In genomic region chr2:94184142-94184541, GRCm38 (mm10) we compare ENCODE assay signal across 25 mouse cellular contexts. TPM values are rescaled to one million over a fixed set of nuclear protein-coding genes. Genes with fewer than 3 reads are reported as not detected.
DNase-seq lines count a peak whose midpoint lies in the region; ATAC-seq and TF ChIP-seq lines count a peak whose summit lies in the region.
"Had no signal": no experiment of that assay in that cellular context is flagged by ENCODE, and none has a peak within 500 bp of the region (broad histone marks: within the 10 kb centered on the region; RNA-seq: fewer than 3 reads in every experiment).

No protein-coding gene starts in this region.

- H3K9me3 ChIP-seq in hindbrain, embryonic 10.5 days, result no peaks in the 10 kb centered on the region
- H3K9me3 ChIP-seq in hindbrain, embryonic 13.5 days, result no peaks in the 10 kb centered on the region
- no peaks in the 10 kb centered on the region for H3K9me3 ChIP-seq in midbrain, embryonic 13.5 days
- no peaks in the 10 kb centered on the region for H3K9me3 ChIP-seq in midbrain, postnatal 0 days (ENCODE audit: low read length)
- H3K9me3 ChIP-seq: G1E; hindbrain, embryonic 15.5 days; intestine, embryonic 15.5 days; limb, embryonic 15.5 days had no signal

- 10% methylated on average over 6 of the region's 6 CpGs for WGBS in hindbrain, embryonic 10.5 days
- WGBS in hindbrain, embryonic 13.5 days, result 3% methylated on average over 6 of the region's 6 CpGs
- WGBS in midbrain, embryonic 13.5 days, result 1% methylated on average over 6 of the region's 6 CpGs
- WGBS in midbrain, postnatal 0 days, result 4% methylated on average over 6 of the region's 6 CpGs
- 22% methylated on average over 6 of the region's 6 CpGs for WGBS in cerebellum, adult 2 months

- peak; percentile 24 for DNase-seq in hindbrain, embryonic 10.5 days (ENCODE audit: low spot score)
- no peak for DNase-seq in midbrain, postnatal 0 days (ENCODE audit: low spot score)
- peak; percentile 5 for DNase-seq in NIH3T3 (ENCODE audit: low read depth)
- DNase-seq in embryo, embryonic 11 days, result peak; percentile 7
- DNase-seq in cerebellum, adult 2 months, result no peak
- DNase-seq: adrenal gland, postnatal 10 days; cerebellum, adult 8-10 months; cerebellum, postnatal 36 days; gastrocnemius, postnatal 14 days; heart, adult 11 months; heart, postnatal 10 days; kidney, adult 8-10 months; kidney, postnatal 10 days; left cerebral cortex, postnatal 4 days; lung, embryonic 14.5 days; thymus, postnatal 14 days had no signal

- H3K4me3 ChIP-seq in hindbrain, embryonic 10.5 days, result no peak overlapping the region
- H3K4me3 ChIP-seq in hindbrain, embryonic 13.5 days, result no peak overlapping the region
- no peak overlapping the region for H3K4me3 ChIP-seq in midbrain, embryonic 13.5 days (replicated peaks)
- no peak overlapping the region for H3K4me3 ChIP-seq in midbrain, postnatal 0 days (ENCODE audit: low read depth, low read length)
- no peak overlapping the region for H3K4me3 ChIP-seq in cerebellum, adult 2 months (replicated peaks; ENCODE audit: insufficient read depth, low read depth, low read length)
- H3K4me3 ChIP-seq: hindbrain, embryonic 15.5 days; intestine, embryonic 15.5 days; limb, embryonic 15.5 days had no signal

- H3K27ac ChIP-seq in hindbrain, embryonic 10.5 days, result no peak overlapping the region
- no peak overlapping the region for H3K27ac ChIP-seq in hindbrain, embryonic 13.5 days
- H3K27ac ChIP-seq in midbrain, embryonic 13.5 days, result no peak overlapping the region
- H3K27ac ChIP-seq in midbrain, postnatal 0 days (ENCODE audit: low read depth, low read length), result no peak overlapping the region
- no peak overlapping the region for H3K27ac ChIP-seq in cerebellum, adult 2 months (ENCODE audit: insufficient read depth, low read length)
- H3K27ac ChIP-seq: hindbrain, embryonic 15.5 days; intestine, embryonic 15.5 days; limb, embryonic 15.5 days; liver, embryonic 14.5 days had no signal

- H3K27me3 ChIP-seq in hindbrain, embryonic 10.5 days (ENCODE audit: insufficient read depth, poor library complexity, severe bottlenecking), result no peaks in the 10 kb centered on the region; the same call in 1 of the 2 replicates
- 0 out of 2 replicates have a peak, but pooled peaks cover 2% of the 10 kb centered on the region for H3K27me3 ChIP-seq in hindbrain, embryonic 13.5 days
- 0 out of 2 replicates have a peak, but pooled peaks cover 3% of the 10 kb centered on the region for H3K27me3 ChIP-seq in midbrain, embryonic 13.5 days
- H3K27me3 ChIP-seq in midbrain, postnatal 0 days (ENCODE audit: insufficient read depth, low read length), result no peaks in the 10 kb centered on the region
- no peaks in the 10 kb centered on the region; the same call in 1 of the 2 replicates for H3K27me3 ChIP-seq in cerebellum, adult 2 months (ENCODE audit: control insufficient read depth, insufficient read depth, low read length)
- H3K27me3 ChIP-seq: hindbrain, embryonic 15.5 days had no signal

- no peak for TF ChIP-seq POLR2A in cerebellum, adult 2 months (IDR thresholded peaks at IDR 0.05; ENCODE audit: borderline replicate concordance, insufficient read depth, low read length)

- H3K36me3 ChIP-seq in hindbrain, embryonic 10.5 days, result no peaks in the 10 kb centered on the region
- no peaks in the 10 kb centered on the region for H3K36me3 ChIP-seq in hindbrain, embryonic 13.5 days
- no peaks in the 10 kb centered on the region for H3K36me3 ChIP-seq in midbrain, embryonic 13.5 days
- no peaks in the 10 kb centered on the region for H3K36me3 ChIP-seq in midbrain, postnatal 0 days (ENCODE audit: insufficient read depth, low read length)
- H3K36me3 ChIP-seq: G1E; hindbrain, embryonic 15.5 days; intestine, embryonic 15.5 days; limb, embryonic 15.5 days had no signal

- peaks cover 12% of the 10 kb centered on the region for H3K4me1 ChIP-seq in hindbrain, embryonic 10.5 days (replicated peaks)
- H3K4me1 ChIP-seq in hindbrain, embryonic 13.5 days (replicated peaks), result 0 out of 2 replicates have a peak, but pooled peaks cover 4% of the 10 kb centered on the region
- H3K4me1 ChIP-seq in midbrain, embryonic 13.5 days (replicated peaks), result peaks cover 8% of the 10 kb centered on the region; the same call in 1 of the 2 replicates
- no peaks in the 10 kb centered on the region for H3K4me1 ChIP-seq in midbrain, postnatal 0 days (ENCODE audit: insufficient read depth, low read length)
- H3K4me1 ChIP-seq in cerebellum, adult 2 months (ENCODE audit: control insufficient read depth, insufficient read depth, low read length), result no peaks in the 10 kb centered on the region
- H3K4me1 ChIP-seq: hindbrain, embryonic 15.5 days; intestine, embryonic 15.5 days; limb, embryonic 15.5 days had no signal

- ATAC-seq in hindbrain, embryonic 13.5 days (ENCODE audit: low FRiP score), result no peak
- no peak for ATAC-seq in midbrain, embryonic 13.5 days
- ATAC-seq in midbrain, postnatal 0 days (ENCODE audit: low FRiP score), result no peak
- ATAC-seq: forebrain, embryonic 16.5 days; intestine, embryonic 15.5 days had no signal

- no peak for TF ChIP-seq CTCF in midbrain, postnatal 0 days (IDR thresholded peaks at IDR 0.05)
- no peak for TF ChIP-seq CTCF in cerebellum, adult 2 months (IDR thresholded peaks at IDR 0.05; ENCODE audit: borderline replicate concordance, insufficient read depth, low read depth, low read length)

- no peak overlapping the region; the same call in 1 of the 2 replicates for H3K9ac ChIP-seq in hindbrain, embryonic 13.5 days
- H3K9ac ChIP-seq in midbrain, embryonic 13.5 days (replicated peaks), result no peak overlapping the region
- H3K9ac ChIP-seq in midbrain, postnatal 0 days (replicated peaks; ENCODE audit: low read length, poor library complexity, severe bottlenecking), result no peak overlapping the region
- H3K9ac ChIP-seq: hindbrain, embryonic 15.5 days; intestine, embryonic 15.5 days; limb, embryonic 15.5 days; liver, embryonic 14.5 days; lung, embryonic 14.5 days had no signal

- no peak overlapping the region for H3K4me2 ChIP-seq in hindbrain, embryonic 13.5 days
- peak overlapping the region; percentile 13; the same call in 1 of the 2 replicates for H3K4me2 ChIP-seq in midbrain, embryonic 13.5 days (replicated peaks)
- no peak overlapping the region for H3K4me2 ChIP-seq in midbrain, postnatal 0 days (ENCODE audit: low read depth, low read length, poor library complexity, severe bottlenecking)
- H3K4me2 ChIP-seq: heart, embryonic 11.5 days; hindbrain, embryonic 15.5 days; intestine, embryonic 15.5 days; limb, embryonic 15.5 days; lung, embryonic 14.5 days had no signal

RNA-seq across cellular contexts. Expression of gene Hsd17b12, which starts 26.4 kb away (rescaled TPM):
- 121 and 128 TPM in 2 replicates for polyA plus RNA-seq in hindbrain, embryonic 10.5 days (2016; fragmentation: Nextera tagmentation; extraction: Ambion mirVana)
- 125 and 130 TPM in 2 replicates for polyA plus RNA-seq in hindbrain, embryonic 13.5 days (2015; fragmentation: Nextera tagmentation; extraction: Ambion mirVana)
- polyA plus RNA-seq in midbrain, embryonic 13.5 days (2015; fragmentation: Nextera tagmentation; extraction: Ambion mirVana), result 122 and 131 TPM in 2 replicates
- 62.0 and 71.4 TPM in 2 replicates for total RNA-seq in midbrain, postnatal 0 days (2014; rRNA removed)
- 141 and 153 TPM in 2 replicates for polyA plus RNA-seq in midbrain, postnatal 0 days (2015; fragmentation: Nextera tagmentation; extraction: Ambion mirVana)
- polyA plus RNA-seq in cerebellum, adult 2 months (2012; rRNA removed), result 83.0 and 89.1 TPM in 2 replicates

Comparison
In these comparisons a context has a peak if more than half of its experiments do, and no peak if none do; other contexts are left out.
1. DNase-seq: peak in hindbrain, embryonic 10.5 days (single experiment), NIH3T3 (single experiment) and embryo, embryonic 11 days (single experiment); none in midbrain, postnatal 0 days (single experiment) and cerebellum, adult 2 months (0 of 2).